Mouse (Mus musculus) kidney, adult 18-20 months (tissue): ENCODE data around the gene Zfp84.

Source experiments
- DNase-seq: peaks from one replicate; pipeline ENCODE4 v3.0.0; 2021

Gene Zfp84

DNA sequence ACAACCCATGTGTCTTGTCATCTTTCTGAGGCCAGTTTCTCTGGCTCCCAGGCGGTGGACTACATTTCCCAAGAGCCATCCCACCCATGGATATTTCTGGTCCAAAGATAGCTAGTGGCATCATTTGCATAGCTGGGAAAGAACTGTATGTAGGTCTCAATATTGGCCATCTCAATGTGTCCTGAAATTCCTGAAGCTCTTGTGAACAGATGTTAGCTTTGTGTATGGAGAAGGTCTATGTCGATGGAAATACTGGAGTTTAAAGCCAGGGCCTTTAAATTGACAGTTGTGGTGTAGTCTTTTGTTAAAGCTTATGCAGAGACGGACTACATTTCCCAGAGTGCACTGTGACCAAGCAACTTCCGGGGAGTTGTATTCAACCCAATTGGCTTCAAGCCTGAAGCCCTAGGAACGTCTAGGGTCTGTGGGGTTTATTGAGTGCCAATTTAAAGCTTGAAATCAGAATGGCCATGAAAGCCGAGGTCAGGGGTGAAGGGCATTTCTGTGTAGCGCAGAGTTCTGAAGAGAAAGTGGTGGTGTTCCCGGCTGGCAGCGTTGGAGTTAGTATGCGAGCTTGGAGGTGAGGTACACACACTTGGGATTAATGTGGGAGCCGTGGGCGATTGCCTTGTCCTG, 50.4 kb downstream of the Zfp84 start:
- DNase-seq, result peak; percentile 80

DNA sequence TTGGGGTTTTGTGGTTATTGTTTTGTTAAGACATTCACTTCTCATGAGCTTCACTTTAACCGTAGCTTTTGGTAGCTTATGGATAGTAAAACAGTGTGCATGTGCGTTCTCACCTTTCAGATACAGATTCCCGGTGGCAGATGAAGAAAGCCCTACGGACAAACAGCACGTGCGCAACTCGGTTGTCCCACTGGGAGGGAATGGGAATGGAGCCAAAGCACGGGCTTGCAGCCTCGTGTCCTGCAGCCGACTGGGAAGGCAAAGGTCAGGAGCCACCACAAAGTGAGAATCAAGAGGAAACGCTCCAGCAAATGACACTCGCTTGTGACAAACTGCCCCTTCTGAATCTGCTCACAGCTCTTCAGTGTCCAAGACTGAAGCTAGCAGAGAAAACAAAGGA, 59.6 kb downstream of the Zfp84 start:
- DNase-seq, result peak; percentile 59
